Mouse (Mus musculus) midbrain, embryonic 16.5 days (tissue): ENCODE measurements at regions not wholly inside any gene's neighbourhood (a gene's known extent, or its start where the extent isn't known, plus 50 kb on each side); places are given as distances from the start of the nearest gene placed in this dataset.

ENCODE experiments used
- ATAC-seq: fragments of 200-750 bp; cut with Nextera tagmentation; 2 replicates; pipeline ENCODE4 v1.8.0; 2017; ENCODE audit warnings: moderate TSS enrichment
- H3K27ac ChIP-seq: fragments of 300-500 bp; sonication (generic); 2 replicates; pipeline ENCODE4 v1.5.1; 2014; ENCODE audit warnings: mild to moderate bottlenecking, low read length, mixed read lengths
- H3K27me3 ChIP-seq: fragments of 300-500 bp; sonication (generic); 2 replicates; pipeline ENCODE4 v1.6.1; 2014; ENCODE audit warnings: low read depth, low read length, mixed read lengths; ENCODE audit not compliant: control insufficient read depth, insufficient read depth
- H3K36me3 ChIP-seq: fragments of 300-500 bp; sonication (generic); 2 replicates; pipeline ENCODE4 v1.6.1; 2014; ENCODE audit warnings: mild to moderate bottlenecking, low read length, moderate library complexity, mixed read lengths; ENCODE audit not compliant: control insufficient read depth, insufficient read depth
- H3K4me1 ChIP-seq: fragments of 300-500 bp; sonication (generic); 2 replicates; pipeline ENCODE4 v1.6.1; 2014; ENCODE audit warnings: mild to moderate bottlenecking, low read length, mixed read lengths; ENCODE audit not compliant: control insufficient read depth, insufficient read depth
- H3K4me2 ChIP-seq: fragments of 300-500 bp; sonication (generic); 2 replicates; pipeline ENCODE4 v1.6.1; 2014; ENCODE audit warnings: mild to moderate bottlenecking, low read length, mixed read lengths
- H3K4me3 ChIP-seq: fragments of 300-500 bp; sonication (generic); 2 replicates; pipeline ENCODE4 v1.5.1; 2014; ENCODE audit warnings: low read depth, mild to moderate bottlenecking, low read length, moderate library complexity, mixed read lengths
- H3K9ac ChIP-seq: fragments of 300-500 bp; sonication (generic); 2 replicates; pipeline ENCODE4 v1.6.1; 2014; ENCODE audit warnings: low read depth, low read length, mixed read lengths
- H3K9me3 ChIP-seq: fragments of 300-500 bp; sonication (generic); replicated peaks from 2 replicates; pipeline ENCODE4 v1.6.1; 2014; ENCODE audit warnings: mild to moderate bottlenecking, low read length, mixed read lengths; ENCODE audit not compliant: control insufficient read depth, poor library complexity, severe bottlenecking
- WGBS: fragments of 180-500 bp; shearing (Covaris S2); extraction: QIAGEN DNeasy Blood & Tissue Kit; methylation state at CpG from one replicate; pipeline ENCODE4 v1.1.7; 2014; 5-methylcytosine and 5-hydroxymethylcytosine counted together

- no peaks in the 10 kb centered on the region for H3K4me1 ChIP-seq
- no peak for ATAC-seq
- WGBS = 91% methylated on average over 5 of the region's 5 CpGs
These were observed 157.0 kb downstream of the Zfp36l2 start for GRCm38 (mm10) chr17:84030699-84031098.

GRCm38 (mm10) chr17:84028157-84028970, 159.4 kb downstream of the Zfp36l2 start:
- Histone ChIP-seq H3K4me1 (no peaks in the 10 kb centered on the region), H3K36me3 (no peaks in the 10 kb centered on the region), H3K27ac (no peak overlapping the region), H3K9ac (no peak overlapping the region), H3K9me3 (no peaks in the 10 kb centered on the region), H3K4me2 (peak overlapping the region; percentile 50), H3K4me3 (peak overlapping the region; percentile 13; the same call in 1 of the 2 replicates), H3K27me3 (no peaks in the 10 kb centered on the region)
- 21% methylated on average over 27 of the region's 27 CpGs for WGBS
- ATAC-seq = peak; percentile 87

More at GRCm38 (mm10) chr17:84030699-84031098, 157.0 kb downstream of the Zfp36l2 start:
- Histone ChIP-seq H3K9me3 (no peaks in the 10 kb centered on the region), H3K36me3 (no peaks in the 10 kb centered on the region), H3K4me2 (no peak overlapping the region), H3K4me3 (no peak overlapping the region), H3K27me3 (no peaks in the 10 kb centered on the region), H3K27ac (no peak overlapping the region), H3K9ac (no peak overlapping the region)

DNA sequence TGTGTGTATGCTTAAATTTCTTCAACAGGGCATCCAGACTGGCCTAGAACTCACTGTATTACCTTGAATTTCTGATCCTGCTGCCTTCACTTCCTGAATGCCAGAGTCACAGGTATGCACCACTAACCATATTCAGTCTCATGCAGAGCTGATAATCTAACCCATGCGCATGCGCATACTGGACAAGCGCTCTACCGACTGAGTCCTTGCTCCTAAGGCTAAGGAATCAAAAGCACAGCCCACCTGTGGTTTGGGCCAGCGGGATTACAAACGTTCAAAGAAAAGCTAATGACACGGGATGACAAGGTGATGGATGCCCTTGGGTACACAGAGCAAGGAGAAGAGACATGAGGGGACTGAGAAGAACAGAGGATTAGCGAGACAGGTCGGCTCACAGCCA, 160.5 kb downstream of the Zfp36l2 start:
- Histone ChIP-seq H3K9ac (no peak overlapping the region), H3K4me2 (no peak overlapping the region), H3K27me3 (no peaks in the 10 kb centered on the region), H3K27ac (no peak overlapping the region), H3K4me3 (no peak overlapping the region), H3K4me1 (no peaks in the 10 kb centered on the region), H3K36me3 (no peaks in the 10 kb centered on the region), H3K9me3 (no peaks in the 10 kb centered on the region)
- no peak for ATAC-seq
- 62% methylated on average over 9 of the region's 9 CpGs for WGBS

GRCm38 (mm10) chr17:84026110-84026509, 161.6 kb downstream of the Zfp36l2 start:
- Histone ChIP-seq H3K4me1 (no peaks in the 10 kb centered on the region), H3K9me3 (no peaks in the 10 kb centered on the region), H3K4me3 (no peak overlapping the region), H3K9ac (no peak overlapping the region), H3K4me2 (no peak overlapping the region), H3K27ac (no peak overlapping the region), H3K27me3 (no peaks in the 10 kb centered on the region), H3K36me3 (no peaks in the 10 kb centered on the region)
- no peak for ATAC-seq
- 27% methylated on average over 8 of the region's 9 CpGs for WGBS

DNA sequence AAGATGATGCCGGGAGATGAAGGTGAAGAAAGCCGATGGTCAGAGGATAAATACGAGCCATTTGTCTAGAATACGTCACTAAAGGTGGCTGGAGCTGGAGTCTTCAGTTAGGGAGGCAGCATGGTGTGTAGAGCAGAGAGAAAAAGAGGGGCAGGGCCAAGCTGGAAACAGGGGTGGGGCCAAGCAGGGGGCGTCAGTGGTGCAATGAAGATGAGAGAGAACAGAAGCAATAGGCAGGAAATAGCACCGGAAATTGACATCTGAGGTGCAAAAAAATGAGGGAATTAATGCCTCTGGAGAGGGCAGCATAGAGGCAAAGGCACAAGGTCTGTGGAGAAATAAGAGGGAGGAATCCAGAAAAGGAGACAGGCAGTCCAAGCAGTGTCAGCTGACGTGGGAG, 165.4 kb downstream of the Zfp36l2 start:
- Histone ChIP-seq H3K9me3 (no peaks in the 10 kb centered on the region), H3K4me3 (no peak overlapping the region), H3K27me3 (no peaks in the 10 kb centered on the region), H3K36me3 (no peaks in the 10 kb centered on the region), H3K9ac (no peak overlapping the region), H3K4me2 (no peak overlapping the region), H3K27ac (no peak overlapping the region), H3K4me1 (no peaks in the 10 kb centered on the region)
- WGBS = 88% methylated on average over 7 of the region's 7 CpGs
- ATAC-seq = no peak

- WGBS = 58% methylated on average over 1 of the region's 1 CpGs
These were observed 168.9 kb downstream of the Zfp36l2 start for GRCm38 (mm10) chr17:84018817-84019216.

GRCm38 (mm10) chr17:84017891-84018290, 169.9 kb downstream of the Zfp36l2 start:
- H3K4me1 ChIP-seq = no peaks in the 10 kb centered on the region
- H3K36me3 ChIP-seq = no peaks in the 10 kb centered on the region
- H3K27me3 ChIP-seq = no peaks in the 10 kb centered on the region
- H3K9me3 ChIP-seq = no peaks in the 10 kb centered on the region
- H3K27ac ChIP-seq = no peak overlapping the region
- 80% methylated on average over 4 of the region's 4 CpGs for WGBS
- H3K9ac ChIP-seq = no peak overlapping the region
- no peak overlapping the region for H3K4me2 ChIP-seq
- H3K4me3 ChIP-seq = no peak overlapping the region
- no peak for ATAC-seq

More at GRCm38 (mm10) chr17:84018817-84019216, 168.9 kb downstream of the Zfp36l2 start:
- H3K4me1 ChIP-seq = no peaks in the 10 kb centered on the region
- no peak overlapping the region for H3K9ac ChIP-seq
- H3K27ac ChIP-seq = no peak overlapping the region
- no peaks in the 10 kb centered on the region for H3K27me3 ChIP-seq
- no peaks in the 10 kb centered on the region for H3K9me3 ChIP-seq
- H3K4me2 ChIP-seq = no peak overlapping the region
- H3K4me3 ChIP-seq = no peak overlapping the region
- no peaks in the 10 kb centered on the region for H3K36me3 ChIP-seq
- ATAC-seq = no peak

GRCm38 (mm10) chr17:84014287-84015039, 166.7 kb upstream of the Haao start:
- no peaks in the 10 kb centered on the region for H3K9me3 ChIP-seq
- H3K4me1 ChIP-seq = no peaks in the 10 kb centered on the region
- H3K36me3 ChIP-seq = no peaks in the 10 kb centered on the region
- H3K4me3 ChIP-seq = no peak overlapping the region
- H3K9ac ChIP-seq = no peak overlapping the region
- no peak overlapping the region for H3K4me2 ChIP-seq
- 90% methylated on average over 12 of the region's 12 CpGs for WGBS
- H3K27me3 ChIP-seq = no peaks in the 10 kb centered on the region
- H3K27ac ChIP-seq = no peak overlapping the region
- no peak for ATAC-seq

- Histone ChIP-seq H3K4me3 (no peak overlapping the region), H3K4me1 (no peaks in the 10 kb centered on the region), H3K9me3 (no peaks in the 10 kb centered on the region), H3K4me2 (no peak overlapping the region), H3K27ac (no peak overlapping the region), H3K36me3 (no peaks in the 10 kb centered on the region), H3K27me3 (no peaks in the 10 kb centered on the region), H3K9ac (no peak overlapping the region)
- ATAC-seq = no peak
- WGBS = 81% methylated on average over 3 of the region's 3 CpGs
These were observed 162.8 kb upstream of the Haao start for GRCm38 (mm10) chr17:84010492-84011060.
